Mouse (Mus musculus) kidney, embryonic 15.5 days (tissue): Measurements from ENCODE around the gene Cps1. TPM values are rescaled to one million over a fixed set of nuclear protein-coding genes. Genes with fewer than 3 reads are reported as not detected.

Source experiments
- ATAC-seq: fragments of 200-750 bp; cut with Nextera tagmentation; replicated peaks from 2 replicates; pipeline ENCODE4 v1.8.0; 2017; ENCODE audit warnings: moderate TSS enrichment; ENCODE audit not compliant: low FRiP score
- H3K27ac ChIP-seq: fragments of 300-500 bp; sonication (generic); 2 replicates; pipeline ENCODE4 v1.5.1; 2015; ENCODE audit warnings: mild to moderate bottlenecking, inconsistent platforms
- H3K27me3 ChIP-seq: fragments of 300-500 bp; sonication (generic); 2 replicates; pipeline ENCODE4 v1.6.1; 2015; ENCODE audit warnings: inconsistent platforms
- H3K36me3 ChIP-seq: fragments of 300-500 bp; sonication (generic); 2 replicates; pipeline ENCODE4 v1.6.1; 2015; ENCODE audit warnings: inconsistent platforms
- H3K4me1 ChIP-seq: fragments of 300-500 bp; sonication (generic); 2 replicates; pipeline ENCODE4 v1.6.1; 2015; ENCODE audit warnings: inconsistent platforms
- H3K4me2 ChIP-seq: fragments of 300-500 bp; sonication (generic); 2 replicates; pipeline ENCODE4 v1.6.1; 2015; ENCODE audit warnings: moderate library complexity, mild to moderate bottlenecking, inconsistent platforms
- H3K4me3 ChIP-seq: fragments of 300-500 bp; sonication (generic); replicated peaks from 2 replicates; pipeline ENCODE4 v1.5.1; 2015; ENCODE audit warnings: mild to moderate bottlenecking, inconsistent platforms
- H3K9ac ChIP-seq: fragments of 300-500 bp; sonication (generic); 2 replicates; pipeline ENCODE4 v1.6.1; 2015; ENCODE audit warnings: mild to moderate bottlenecking, inconsistent platforms
- H3K9me3 ChIP-seq: fragments of 300-500 bp; sonication (generic); replicated peaks from 2 replicates; pipeline ENCODE4 v1.6.1; 2016; ENCODE audit warnings: inconsistent platforms
- WGBS: fragments of 180-500 bp; shearing (Covaris S2); methylation state at CpG from one replicate; pipeline ENCODE4 v1.1.7; 2015; ENCODE audit warnings: mixed read lengths; 5-methylcytosine and 5-hydroxymethylcytosine counted together
- polyA plus RNA-seq: library from polyadenylated mRNA; unstranded; fragments of >200 nt; fragmentation: Nextera tagmentation; extraction: Ambion mirVana; gene quantifications from 2 replicates; pipeline ENCODE4 v1.2.1, GENCODE M21; 2015

Cps1 gene
- polyA plus RNA-seq, 1 experiment from 2014 or later: 0.49 TPM

DNA sequence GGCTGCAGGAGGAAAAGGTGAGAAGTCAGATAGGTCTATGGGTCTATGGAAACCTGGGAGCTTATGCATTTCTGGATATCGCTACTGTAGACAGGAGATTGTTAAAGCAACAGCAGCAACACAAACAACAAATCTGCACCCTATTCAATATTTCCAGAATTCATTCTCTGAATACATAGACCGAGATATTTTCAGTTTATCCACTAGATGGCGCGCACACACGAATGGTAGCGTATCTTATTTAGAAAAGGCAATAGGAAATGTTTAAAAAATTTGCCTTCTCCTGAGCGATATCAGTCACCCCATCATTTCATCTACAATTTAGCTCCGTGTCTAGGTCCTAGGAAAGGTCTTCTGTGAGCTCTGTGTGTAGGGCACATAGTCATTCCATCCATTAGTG is 21.1 kb downstream of the Cps1 start:
- no peak overlapping the region for H3K4me3 ChIP-seq
- ATAC-seq: no peak
- no peak overlapping the region for H3K27ac ChIP-seq
- H3K27me3 ChIP-seq: no peaks in the 10 kb centered on the region
- no peaks in the 10 kb centered on the region for H3K4me1 ChIP-seq
- H3K9me3 ChIP-seq: no peaks in the 10 kb centered on the region
- no peaks in the 10 kb centered on the region for H3K36me3 ChIP-seq
- WGBS: 6% methylated on average over 8 of the region's 8 CpGs
- H3K9ac ChIP-seq: no peak overlapping the region
- no peak overlapping the region for H3K4me2 ChIP-seq

DNA sequence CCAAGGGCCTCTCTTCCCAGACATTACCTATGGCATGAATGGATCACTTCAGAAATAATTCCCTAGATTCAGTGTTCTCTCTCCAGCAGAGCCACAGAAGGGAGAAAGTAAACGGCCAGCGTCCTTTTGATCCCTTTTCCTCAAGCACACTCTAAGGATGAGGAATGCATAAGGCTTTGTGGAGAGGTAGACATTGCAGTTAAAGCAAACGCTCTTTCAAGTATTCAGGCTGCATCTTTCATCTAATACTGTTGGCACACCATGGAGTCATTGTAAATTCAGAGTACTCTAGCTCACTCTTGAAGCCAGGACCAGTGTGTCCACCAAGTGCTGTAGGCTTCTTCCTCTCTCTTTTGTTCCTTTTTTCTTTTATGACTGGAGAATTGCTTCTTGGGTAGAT is 28.4 kb downstream of the Cps1 start:
- WGBS: 77% methylated on average over 3 of the region's 3 CpGs
- Histone ChIP-seq H3K9me3 (no peaks in the 10 kb centered on the region), H3K9ac (no peak overlapping the region), H3K4me2 (no peak overlapping the region), H3K4me3 (no peak overlapping the region), H3K4me1 (no peaks in the 10 kb centered on the region), H3K36me3 (no peaks in the 10 kb centered on the region), H3K27ac (no peak overlapping the region), H3K27me3 (no peaks in the 10 kb centered on the region)
- no peak for ATAC-seq

DNA sequence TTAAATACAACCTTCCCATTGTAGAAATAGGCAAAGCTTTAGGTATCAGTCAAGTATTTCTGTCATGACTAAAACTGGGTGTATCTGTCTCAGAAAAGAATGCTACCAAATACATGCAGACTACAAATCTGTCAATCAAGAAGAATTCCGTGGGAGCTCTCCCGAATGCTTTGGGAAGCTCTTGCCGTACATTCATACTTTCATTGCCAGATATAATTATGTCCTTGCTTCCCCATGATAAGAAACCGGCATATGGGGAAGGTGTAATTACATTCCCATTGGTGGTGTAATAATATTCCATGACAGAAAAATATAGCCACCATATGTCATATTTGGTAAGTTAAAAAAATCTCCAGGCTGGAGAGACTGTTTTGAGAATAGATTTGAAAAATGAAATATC is 44.5 kb downstream of the Cps1 start:
- Histone ChIP-seq H3K4me1 (no peaks in the 10 kb centered on the region), H3K27me3 (no peaks in the 10 kb centered on the region), H3K4me2 (no peak overlapping the region), H3K27ac (no peak overlapping the region), H3K9ac (no peak overlapping the region), H3K36me3 (no peaks in the 10 kb centered on the region), H3K9me3 (no peaks in the 10 kb centered on the region), H3K4me3 (no peak overlapping the region)
- WGBS: 77% methylated on average over 4 of the region's 4 CpGs
- ATAC-seq: no peak

DNA sequence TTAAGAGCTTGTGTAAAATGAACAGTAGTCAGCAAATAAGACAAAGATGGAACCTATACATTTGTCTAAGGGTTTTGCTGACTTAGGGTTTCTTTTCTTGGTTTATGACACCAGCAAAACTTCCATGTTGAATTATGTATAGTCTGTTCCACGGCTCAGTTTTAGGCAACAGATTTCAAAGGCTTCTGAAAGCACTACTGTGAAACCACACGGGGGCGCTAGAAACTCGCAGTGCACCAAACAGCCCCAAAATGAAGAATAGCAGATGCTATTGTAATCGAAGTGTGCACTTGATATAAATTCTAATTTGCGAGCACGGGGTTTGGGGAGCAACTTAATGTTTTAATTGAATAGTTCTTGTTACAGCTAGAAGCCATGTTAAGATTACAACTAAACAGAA is 58.3 kb downstream of the Cps1 start:
- no peak overlapping the region for H3K4me2 ChIP-seq
- H3K36me3 ChIP-seq: no peaks in the 10 kb centered on the region
- peaks cover 7% of the 10 kb centered on the region; the same call in 1 of the 2 replicates for H3K4me1 ChIP-seq
- 6% methylated on average over 7 of the region's 7 CpGs for WGBS
- H3K9ac ChIP-seq: no peak overlapping the region
- H3K27me3 ChIP-seq: no peaks in the 10 kb centered on the region
- no peaks in the 10 kb centered on the region for H3K9me3 ChIP-seq
- ATAC-seq: no peak
- H3K27ac ChIP-seq: no peak overlapping the region
- no peak overlapping the region for H3K4me3 ChIP-seq

DNA sequence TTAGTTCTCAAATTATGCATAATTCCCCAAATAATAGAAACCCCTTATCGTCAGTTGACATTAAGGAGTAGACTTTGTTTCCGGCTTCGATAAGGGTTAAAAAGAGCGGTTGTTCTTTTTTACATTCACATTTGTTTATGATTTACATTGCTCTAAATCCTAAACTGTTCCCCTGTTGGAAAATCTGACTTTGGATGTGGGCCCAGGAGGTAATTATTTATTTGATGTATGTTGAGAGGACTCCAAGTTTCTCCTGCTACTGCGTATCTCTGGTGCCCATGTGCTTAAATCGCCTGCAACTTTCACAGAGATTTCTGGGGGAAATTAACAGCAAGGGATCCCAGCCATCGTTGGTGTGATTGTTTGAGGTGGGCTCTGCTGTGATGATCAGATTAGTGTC is 59.4 kb downstream of the Cps1 start:
- no peaks in the 10 kb centered on the region for H3K9me3 ChIP-seq

DNA sequence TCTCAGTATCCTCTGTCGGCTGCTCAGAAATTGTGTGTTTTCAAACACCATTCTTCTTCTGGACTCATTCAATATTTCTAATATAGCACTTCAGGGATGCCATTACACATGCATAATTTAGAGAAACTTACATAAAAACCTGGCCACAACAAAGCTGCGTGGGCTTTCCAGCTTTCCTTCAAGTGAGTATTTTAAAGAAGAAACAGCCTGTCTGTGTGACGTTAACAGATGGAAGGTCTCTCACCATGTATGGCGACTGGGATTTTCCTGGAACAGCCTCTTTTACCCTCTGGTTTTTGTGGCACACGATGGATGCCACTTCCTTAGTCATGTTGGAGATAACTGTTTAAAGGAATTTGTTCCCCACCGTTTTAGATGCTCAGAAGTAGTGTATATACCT is 60.7 kb downstream of the Cps1 start:
- no peaks in the 10 kb centered on the region for H3K27me3 ChIP-seq
- H3K4me3 ChIP-seq: no peak overlapping the region
- H3K9ac ChIP-seq: no peak overlapping the region
- peaks cover 7% of the 10 kb centered on the region; the same call in 1 of the 2 replicates for H3K4me1 ChIP-seq
- no peak overlapping the region for H3K4me2 ChIP-seq
- no peaks in the 10 kb centered on the region for H3K36me3 ChIP-seq
- no peak for ATAC-seq
- 66% methylated on average over 6 of the region's 6 CpGs for WGBS
- H3K9me3 ChIP-seq: no peaks in the 10 kb centered on the region
- no peak overlapping the region for H3K27ac ChIP-seq

More for the DNA sequence above, 59.4 kb downstream of the Cps1 start:
- 58% methylated on average over 7 of the region's 7 CpGs for WGBS
- Histone ChIP-seq H3K27ac (no peak overlapping the region), H3K4me3 (no peak overlapping the region), H3K36me3 (no peaks in the 10 kb centered on the region), H3K4me1 (peaks cover 7% of the 10 kb centered on the region; the same call in 1 of the 2 replicates), H3K4me2 (no peak overlapping the region), H3K9ac (no peak overlapping the region), H3K27me3 (no peaks in the 10 kb centered on the region)
- ATAC-seq: no peak

DNA sequence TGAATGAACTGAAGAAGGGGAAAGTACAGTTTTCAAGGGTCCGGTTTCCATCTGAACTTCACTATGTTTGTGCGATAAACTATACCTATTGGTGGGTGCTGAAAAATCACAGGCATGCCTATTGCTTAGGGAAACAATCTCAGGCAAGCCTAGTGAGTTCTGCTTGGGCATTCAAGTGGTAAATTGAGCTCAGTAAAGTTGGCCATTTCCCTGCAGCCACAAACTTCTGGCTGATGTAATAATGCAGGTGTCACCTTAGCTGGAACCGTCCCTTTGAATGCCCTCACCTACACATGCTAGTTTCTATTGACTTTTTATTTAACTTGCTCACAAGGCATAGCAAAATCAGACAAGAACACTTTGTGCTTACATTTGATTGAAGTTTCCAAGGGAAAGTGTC is 61.3 kb downstream of the Cps1 start:
- no peaks in the 10 kb centered on the region for H3K27me3 ChIP-seq
- H3K4me2 ChIP-seq: no peak overlapping the region
- WGBS: 51% methylated on average over 3 of the region's 3 CpGs
- peak; percentile 84 for ATAC-seq
- H3K4me3 ChIP-seq: no peak overlapping the region
- no peaks in the 10 kb centered on the region for H3K9me3 ChIP-seq
- H3K36me3 ChIP-seq: no peaks in the 10 kb centered on the region
- no peak overlapping the region for H3K9ac ChIP-seq
- no peak overlapping the region for H3K27ac ChIP-seq
- peaks cover 7% of the 10 kb centered on the region; the same call in 1 of the 2 replicates for H3K4me1 ChIP-seq

DNA sequence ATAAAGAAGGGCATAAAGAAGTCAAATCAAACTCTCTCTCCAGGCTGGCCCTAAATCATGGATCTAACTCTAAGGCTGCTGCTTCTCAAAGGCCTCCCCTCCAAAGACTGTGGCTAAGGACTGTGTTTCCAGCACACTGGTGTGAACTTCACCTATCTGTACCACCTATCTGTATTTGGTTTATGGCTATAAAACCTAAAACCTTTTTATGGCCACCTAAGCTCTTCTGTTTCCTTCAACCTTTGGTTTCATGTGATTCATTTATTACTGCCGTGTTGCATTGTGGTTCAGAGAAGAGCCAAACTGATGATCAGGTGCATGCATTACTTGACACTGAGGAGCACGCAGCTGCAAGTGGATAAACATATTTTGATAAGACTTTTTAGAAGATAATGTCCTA is 74.5 kb downstream of the Cps1 start:
- Histone ChIP-seq H3K9me3 (no peaks in the 10 kb centered on the region), H3K27ac (no peak overlapping the region), H3K4me2 (no peak overlapping the region), H3K4me1 (no peaks in the 10 kb centered on the region), H3K4me3 (no peak overlapping the region), H3K27me3 (no peaks in the 10 kb centered on the region), H3K36me3 (no peaks in the 10 kb centered on the region), H3K9ac (no peak overlapping the region)
- ATAC-seq: no peak
- 89% methylated on average over 2 of the region's 2 CpGs for WGBS

DNA sequence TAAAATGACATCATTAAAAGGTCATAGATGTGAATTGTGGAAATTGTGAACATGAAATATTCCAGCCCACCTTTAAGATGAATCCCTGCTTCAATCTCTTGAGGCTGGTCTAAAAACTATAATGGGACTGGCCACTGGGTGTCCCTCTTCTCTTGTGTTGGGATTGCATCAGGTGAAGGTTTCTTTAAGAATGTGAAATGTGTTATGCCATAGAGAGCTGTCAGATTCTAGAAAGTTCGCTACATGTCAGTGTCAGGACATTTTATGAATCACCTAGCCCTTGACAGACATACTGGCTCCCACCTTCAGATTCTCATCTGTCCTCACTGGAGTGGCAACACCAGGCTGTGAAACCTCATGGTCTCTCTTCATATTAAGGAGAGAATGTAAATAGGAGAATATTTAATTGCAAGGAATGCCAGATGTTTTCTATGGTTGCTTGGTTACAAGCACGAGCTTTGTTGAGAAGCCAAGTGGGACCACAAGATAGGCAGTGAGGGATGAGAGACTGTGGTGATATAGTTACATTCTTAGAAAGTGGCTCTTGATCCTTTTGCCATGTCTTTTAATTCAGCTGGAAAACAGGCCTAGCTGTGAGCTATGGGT is 95.6 kb downstream of the Cps1 start:
- no peak for ATAC-seq
- H3K27ac ChIP-seq: no peak overlapping the region
- no peak overlapping the region for H3K9ac ChIP-seq
- H3K4me3 ChIP-seq: no peak overlapping the region
- no peak overlapping the region for H3K4me2 ChIP-seq
- no peaks in the 10 kb centered on the region for H3K36me3 ChIP-seq
- H3K4me1 ChIP-seq: no peaks in the 10 kb centered on the region
- H3K27me3 ChIP-seq: no peaks in the 10 kb centered on the region
- WGBS: 54% methylated on average over 2 of the region's 2 CpGs
- no peaks in the 10 kb centered on the region for H3K9me3 ChIP-seq

DNA sequence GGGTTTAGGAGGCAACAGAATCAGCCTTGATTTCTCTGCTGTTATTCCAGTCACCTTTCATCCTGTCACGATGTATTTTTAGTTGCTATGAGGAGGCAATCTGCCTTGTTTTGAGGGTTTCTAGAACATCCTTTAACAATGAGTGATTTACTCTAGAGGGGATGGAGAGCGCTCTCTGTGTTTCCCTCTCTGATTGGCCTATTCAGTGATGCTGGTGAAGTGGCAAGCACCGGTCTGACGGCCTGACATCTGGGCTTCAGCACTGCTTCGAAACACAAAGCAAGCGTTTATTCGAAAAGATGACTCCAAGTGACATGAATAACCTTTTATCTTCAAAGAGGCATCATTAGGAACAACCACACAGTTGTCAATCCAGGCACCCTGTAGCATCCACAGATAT is 100.8 kb downstream of the Cps1 start:
- H3K4me2 ChIP-seq: no peak overlapping the region
- no peak overlapping the region for H3K27ac ChIP-seq
- ATAC-seq: no peak

DNA sequence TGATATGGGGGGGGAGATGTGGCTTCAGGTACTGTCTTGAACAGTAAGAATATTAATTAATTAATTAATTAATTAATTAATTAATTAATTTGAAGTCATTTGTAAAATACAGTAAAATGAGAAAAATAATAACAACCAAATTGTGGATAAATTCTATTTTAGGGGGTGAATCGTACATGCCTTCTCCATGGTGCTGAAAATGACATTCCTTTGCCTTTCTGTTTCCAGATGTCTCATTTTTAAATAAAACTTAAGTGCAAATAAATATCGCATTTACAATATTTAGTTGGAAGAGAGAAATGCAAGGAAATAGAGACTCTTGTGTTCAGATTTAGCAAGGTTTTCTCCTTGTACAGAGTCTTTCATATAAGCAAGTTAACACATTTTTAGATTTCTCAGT is 112.0 kb downstream of the Cps1 start:
- Histone ChIP-seq H3K4me3 (no peak overlapping the region), H3K9ac (no peak overlapping the region), H3K27me3 (no peaks in the 10 kb centered on the region), H3K9me3 (no peaks in the 10 kb centered on the region), H3K4me2 (no peak overlapping the region), H3K36me3 (no peaks in the 10 kb centered on the region), H3K4me1 (no peaks in the 10 kb centered on the region), H3K27ac (no peak overlapping the region)
- 65% methylated on average over 2 of the region's 2 CpGs for WGBS
- no peak for ATAC-seq

More for the DNA sequence above, 100.8 kb downstream of the Cps1 start:
- Histone ChIP-seq H3K9me3 (no peaks in the 10 kb centered on the region), H3K36me3 (no peaks in the 10 kb centered on the region), H3K27me3 (no peaks in the 10 kb centered on the region), H3K4me1 (no peaks in the 10 kb centered on the region), H3K4me3 (no peak overlapping the region), H3K9ac (no peak overlapping the region)
- 86% methylated on average over 7 of the region's 7 CpGs for WGBS

DNA sequence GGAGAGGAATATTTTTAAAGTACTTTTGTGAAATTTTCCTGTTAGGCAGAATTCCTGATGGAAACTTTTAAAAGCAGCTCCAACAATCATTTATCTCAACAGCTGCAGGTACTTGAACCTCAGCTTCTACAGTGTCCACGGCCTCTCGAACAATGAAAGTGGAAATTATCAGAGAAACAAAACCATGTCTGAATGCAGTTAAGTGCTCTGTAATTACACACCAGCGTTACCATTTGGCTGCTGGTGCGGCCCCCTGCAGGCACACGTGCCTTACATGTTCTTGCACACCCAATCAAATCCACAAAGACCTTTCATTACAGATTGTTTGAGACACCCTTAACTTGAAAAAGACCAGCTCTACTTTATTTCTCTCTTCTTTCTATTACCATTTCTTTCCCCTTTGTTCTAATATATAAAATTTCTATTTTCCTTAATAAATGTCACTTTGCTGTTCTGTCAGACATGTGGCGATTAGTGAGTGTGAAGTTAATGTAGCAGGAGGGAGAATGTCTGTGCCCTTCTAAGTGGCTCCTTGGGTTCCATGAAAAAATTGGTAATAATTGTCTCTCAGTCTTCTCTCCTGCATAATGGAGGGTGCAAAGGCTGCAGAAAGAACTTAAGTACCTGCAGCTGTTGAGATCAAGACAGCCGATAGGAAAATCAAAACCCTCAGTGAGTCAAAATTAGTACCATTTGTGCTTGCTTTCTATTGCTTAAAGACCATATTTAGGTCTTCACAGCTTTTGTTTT is 112.8 kb downstream of the Cps1 start:
- H3K9ac ChIP-seq: no peak overlapping the region
- 79% methylated on average over 7 of the region's 7 CpGs for WGBS
- no peak overlapping the region for H3K27ac ChIP-seq
- ATAC-seq: no peak
- no peaks in the 10 kb centered on the region for H3K36me3 ChIP-seq
- H3K4me3 ChIP-seq: no peak overlapping the region
- H3K4me1 ChIP-seq: no peaks in the 10 kb centered on the region
- H3K27me3 ChIP-seq: no peaks in the 10 kb centered on the region
- no peak overlapping the region for H3K4me2 ChIP-seq
- H3K9me3 ChIP-seq: no peaks in the 10 kb centered on the region

DNA sequence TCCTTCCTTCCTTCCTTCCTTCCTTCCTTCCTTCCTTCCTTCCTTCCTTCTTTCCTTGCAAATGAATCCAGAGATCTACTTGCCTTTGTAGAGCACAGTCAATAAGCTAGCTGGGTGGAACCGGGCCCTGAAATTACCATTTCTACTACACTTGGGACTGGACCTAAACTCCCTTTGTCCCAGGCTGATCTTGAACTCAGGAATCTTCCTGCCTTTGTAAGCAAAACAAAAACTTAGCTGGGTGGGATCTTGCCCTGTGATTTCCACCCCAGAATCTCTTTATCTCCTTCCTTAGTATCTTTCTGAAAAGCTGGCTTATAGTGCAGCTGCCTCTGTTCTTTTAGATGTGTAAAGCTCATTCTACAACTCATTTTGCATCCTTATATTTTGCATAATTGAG is 115.6 kb downstream of the Cps1 start:
- no peak overlapping the region for H3K4me3 ChIP-seq
- no peaks in the 10 kb centered on the region for H3K36me3 ChIP-seq
- no peaks in the 10 kb centered on the region for H3K9me3 ChIP-seq
- H3K27ac ChIP-seq: no peak overlapping the region
- no peak for ATAC-seq
- no peak overlapping the region for H3K4me2 ChIP-seq
- H3K27me3 ChIP-seq: no peaks in the 10 kb centered on the region
- H3K4me1 ChIP-seq: no peaks in the 10 kb centered on the region
- 89% methylated on average over 1 of the region's 1 CpGs for WGBS
- H3K9ac ChIP-seq: no peak overlapping the region
